Mouse (Mus musculus) lung, adult 2 months (tissue): ENCODE results near the gene Ak6.

Experiments used
- CTCF ChIP-seq: fragments of 200-500 bp; IDR thresholded peaks from 2 replicates; pipeline ENCODE4 v1.5.1; 2011; ENCODE audit warnings: mild to moderate bottlenecking, low read length, control low read depth; ENCODE audit not compliant: insufficient read depth
- POLR2A ChIP-seq: fragments of 200-500 bp; IDR thresholded peaks from 2 replicates; pipeline ENCODE4 v1.6.1; 2011; ENCODE audit warnings: low read depth, mild to moderate bottlenecking, control low read depth, low read length, borderline replicate concordance; ENCODE audit errors: extremely low read depth

GRCm38 (mm10) chr13:100698866-100699265 is 48.1 kb downstream of the Ak6 start:
- TF ChIP-seq POLR2A (no peak), CTCF (no peak)
